Mouse (Mus musculus): ENCODE measurements around the gene 1700025C18Rik. TPM values are rescaled to one million over a fixed set of nuclear protein-coding genes. Genes with fewer than 3 reads are reported as not detected.

Gene 1700025C18Rik
- not detected in 2 replicates for polyA plus RNA-seq (2012; rRNA removed)

DNA sequence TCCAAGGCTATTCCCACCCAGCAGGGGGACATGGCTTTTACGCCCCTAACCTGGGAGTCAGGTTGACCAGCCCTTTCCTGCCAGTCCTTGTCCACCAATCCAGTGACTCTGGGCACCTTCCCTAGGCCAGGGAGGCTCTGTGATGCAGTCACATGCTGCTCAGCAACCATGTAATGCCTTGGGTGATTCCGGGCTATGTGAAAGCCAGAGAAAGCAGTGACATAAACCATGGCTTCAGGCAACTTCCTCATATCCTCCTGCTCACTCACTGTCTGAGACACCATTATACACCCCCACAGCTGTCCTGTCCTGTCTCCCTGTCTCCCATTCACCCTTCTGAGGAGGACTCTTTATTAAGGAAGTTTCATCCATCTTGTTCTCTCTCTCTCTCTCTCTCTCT is at the start of gene 1700025C18Rik:
1700025C18Rik (minus strand) TSS at position 101 of the 400 bp plus-strand sequence.
- no peak for DNase-seq (ENCODE audit: low read depth)

- DNase-seq (ENCODE audit: low read depth): no peak
These were observed 45.5 kb upstream of the 1700025C18Rik start for GRCm38 (mm10) chr2:165136049-165136448.

GRCm38 (mm10) chr2:165133566-165133965 is 43.0 kb upstream of the 1700025C18Rik start:
- no peak for DNase-seq (ENCODE audit: low read depth)

DNA sequence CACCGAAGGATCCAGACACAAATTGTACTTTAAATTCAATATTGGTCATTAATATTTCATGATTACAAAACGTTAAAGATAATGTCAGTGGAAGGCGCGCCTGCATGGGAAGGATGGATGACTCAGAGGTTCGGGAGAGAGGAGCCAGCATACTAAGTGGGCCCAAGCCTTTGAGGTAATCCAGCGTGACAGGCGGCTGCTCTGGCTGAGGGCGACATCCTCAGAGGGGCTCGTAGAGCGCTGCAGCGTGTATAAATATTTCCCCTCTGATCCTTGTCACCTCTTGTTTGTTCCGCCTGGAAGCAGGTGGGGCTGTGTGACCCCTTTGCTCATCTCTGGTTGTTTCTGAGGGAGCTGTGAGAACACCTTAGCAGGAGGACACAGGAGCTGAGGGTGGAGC is 40.9 kb upstream of the 1700025C18Rik start:
- DNase-seq (ENCODE audit: low read depth): no peak

- no peak for DNase-seq (ENCODE audit: low read depth)
These were observed 38.6 kb upstream of the 1700025C18Rik start for GRCm38 (mm10) chr2:165129189-165129588.

DNA sequence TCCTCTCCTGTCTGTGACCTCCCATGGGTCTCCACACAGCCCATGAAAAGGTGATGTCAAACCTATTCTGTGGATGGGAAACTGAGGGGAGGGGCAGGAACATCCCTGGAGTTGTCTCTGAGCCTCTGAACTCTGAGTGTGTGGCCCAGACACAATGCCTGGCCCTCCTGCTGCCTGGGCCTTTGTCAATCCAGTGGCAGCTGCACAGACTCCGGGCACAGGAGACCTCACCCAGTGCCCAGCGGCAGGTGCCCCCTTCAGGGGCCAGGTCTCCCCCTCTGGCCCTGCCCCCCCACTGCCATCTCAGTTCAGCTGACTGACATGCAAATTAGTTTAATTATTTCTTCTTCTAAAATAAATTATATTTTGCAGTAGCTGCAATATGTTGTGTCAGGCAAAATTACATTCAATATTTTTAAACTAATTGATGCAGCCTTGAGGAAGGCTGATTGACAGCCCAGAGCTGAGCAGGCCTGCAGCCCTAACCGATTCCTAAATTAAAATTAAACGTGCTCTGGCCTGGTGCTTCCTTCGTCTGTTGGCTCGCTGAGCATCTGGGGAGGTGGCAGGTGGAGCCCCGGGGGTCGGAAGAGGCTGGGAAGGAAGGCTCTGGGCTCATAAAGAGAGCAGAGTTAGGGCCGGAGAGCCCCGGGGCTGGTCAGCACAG is 36.5 kb upstream of the 1700025C18Rik start:
- no peak for DNase-seq (ENCODE audit: low read depth)

DNA sequence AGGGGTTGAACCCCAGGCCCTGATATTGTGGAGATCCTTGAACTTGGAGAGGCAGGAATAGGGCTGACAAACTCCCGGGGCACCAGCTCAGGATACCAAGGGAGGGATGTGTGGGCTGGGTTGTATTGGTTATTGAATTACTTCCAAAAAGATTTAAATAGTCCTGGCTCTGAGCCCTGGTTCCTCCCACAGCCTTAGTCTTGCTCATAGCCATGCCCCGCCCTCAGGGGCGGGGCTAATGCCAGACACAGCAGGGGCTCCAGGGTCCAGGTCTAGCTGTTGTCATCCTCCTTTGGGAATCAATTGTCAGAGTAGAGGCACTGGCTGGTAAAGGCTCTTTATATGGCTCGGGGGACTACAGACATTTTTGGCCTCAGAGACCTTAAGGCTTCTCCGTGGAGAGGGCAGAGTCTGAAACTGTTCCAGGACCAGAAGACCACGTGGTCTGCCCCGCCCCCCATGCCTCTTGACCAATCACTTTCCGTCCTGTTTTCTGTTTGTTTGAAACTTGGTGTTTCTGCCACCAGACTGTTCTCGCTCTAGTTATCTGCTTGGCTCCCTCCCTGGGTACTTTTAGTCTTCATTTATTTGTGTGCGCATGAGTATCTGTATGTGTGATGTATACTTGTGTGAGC is 30.8 kb upstream of the 1700025C18Rik start:
- DNase-seq (ENCODE audit: low read depth): no peak

DNA sequence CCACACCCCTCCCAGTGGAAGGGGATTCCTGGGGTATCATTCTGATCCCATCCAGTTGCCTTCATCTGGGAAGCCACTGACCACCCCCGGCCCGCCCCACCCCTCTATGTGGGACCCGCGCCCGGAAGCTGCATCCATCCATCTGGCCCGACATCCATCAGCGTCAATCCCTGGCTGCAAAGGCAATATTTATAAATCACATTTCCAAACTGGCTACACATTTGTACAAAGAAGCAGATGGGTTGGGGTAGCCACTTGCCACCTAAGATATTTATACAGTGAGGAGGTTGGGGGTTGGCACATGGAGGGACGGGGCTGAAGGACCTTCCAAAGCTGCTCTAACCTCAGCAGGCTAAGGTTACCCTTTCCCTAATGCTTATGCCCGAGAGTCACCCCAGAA is 30.2 kb upstream of the 1700025C18Rik start:
- DNase-seq (ENCODE audit: low read depth): no peak

DNA sequence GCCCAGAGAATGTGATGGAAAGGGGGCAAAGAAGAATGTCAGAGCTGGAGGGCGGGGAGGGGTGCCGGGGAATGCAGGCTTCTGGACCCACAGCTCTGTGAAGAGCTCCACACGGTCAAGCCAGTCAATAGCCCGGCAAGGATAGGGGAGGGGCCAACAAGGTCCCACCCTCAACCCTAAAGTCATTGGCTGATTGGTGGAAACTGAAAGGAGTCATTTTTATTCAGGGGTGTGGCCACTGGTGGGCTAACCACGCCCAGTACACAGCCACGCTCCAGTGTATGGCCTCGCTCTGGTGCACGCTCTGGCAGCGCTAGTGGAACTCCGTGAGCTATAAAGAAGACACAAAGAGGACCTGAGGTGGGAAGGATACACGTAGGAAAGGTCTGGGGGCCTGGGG is 23.2 kb upstream of the 1700025C18Rik start:
- DNase-seq (ENCODE audit: low read depth): no peak

DNA sequence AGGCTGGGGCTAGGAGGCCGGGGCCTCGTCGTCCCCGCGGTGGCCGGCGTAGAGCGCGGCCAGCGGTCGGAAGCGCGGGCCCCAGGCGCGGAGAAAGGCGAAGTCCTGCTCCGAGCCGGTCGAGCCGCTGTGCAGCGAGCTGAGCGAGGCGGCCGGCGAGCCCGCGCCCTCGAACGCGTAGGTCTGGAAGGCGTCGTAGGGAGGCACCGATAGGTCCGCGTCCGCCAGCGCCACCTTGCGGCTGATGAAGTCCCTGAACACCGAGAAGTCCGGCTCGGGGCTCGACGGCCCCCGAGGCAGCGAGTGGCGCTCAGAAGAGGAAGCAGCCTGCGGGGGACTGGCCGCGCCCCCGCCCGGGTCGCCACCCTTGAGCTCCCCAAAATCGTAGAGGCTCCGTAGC is 21.6 kb upstream of the 1700025C18Rik start:
- no peak for DNase-seq (ENCODE audit: low read depth)

DNA sequence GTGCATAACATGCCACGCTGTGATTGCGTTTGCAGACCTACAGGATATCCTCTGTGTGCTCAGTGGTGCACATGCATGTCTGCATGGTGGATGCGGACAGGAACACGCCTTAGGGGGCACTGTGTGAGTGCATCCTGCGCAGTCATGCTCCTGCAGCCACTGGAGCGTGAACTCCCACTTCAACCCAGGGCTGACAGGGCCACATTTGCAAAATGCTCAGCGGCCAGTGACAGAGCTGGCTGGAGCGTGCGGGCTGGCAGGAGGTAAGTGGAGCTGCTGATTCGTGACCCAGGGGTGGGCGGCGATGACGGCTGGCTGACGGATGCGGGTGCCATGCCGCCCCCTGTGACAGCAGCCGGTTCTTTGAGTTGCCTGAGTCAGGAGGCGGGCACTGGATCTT is 16.0 kb upstream of the 1700025C18Rik start:
- no peak for DNase-seq (ENCODE audit: low read depth)

- DNase-seq (ENCODE audit: low read depth): no peak
These were observed 15.0 kb upstream of the 1700025C18Rik start for GRCm38 (mm10) chr2:165105513-165106079.

GRCm38 (mm10) chr2:165102920-165103319 is 12.4 kb upstream of the 1700025C18Rik start:
- no peak for DNase-seq (ENCODE audit: low read depth)

DNA sequence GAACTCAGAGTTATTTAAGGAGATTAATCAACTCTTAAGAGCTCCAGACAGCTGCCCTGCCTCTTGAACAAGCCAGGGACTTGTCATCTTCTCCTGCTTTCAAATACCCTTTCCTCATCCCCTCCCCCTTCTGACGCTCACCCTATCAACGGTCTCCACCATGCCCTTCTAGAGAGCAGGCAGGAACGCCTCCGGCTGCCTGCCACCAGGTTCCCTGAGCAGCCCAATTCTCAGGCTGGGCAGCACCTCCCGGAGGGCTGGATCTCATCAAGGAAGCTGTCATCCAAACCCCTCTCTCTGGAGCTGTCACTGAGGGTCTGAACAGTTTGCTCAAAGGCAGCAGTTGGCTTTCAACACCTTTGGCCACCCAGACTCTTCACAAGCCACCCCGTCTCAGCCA is 10.2 kb upstream of the 1700025C18Rik start:
- DNase-seq (ENCODE audit: low read depth): no peak

GRCm38 (mm10) chr2:165098861-165099260 is 8.3 kb upstream of the 1700025C18Rik start:
- no peak for DNase-seq (ENCODE audit: low read depth)

DNA sequence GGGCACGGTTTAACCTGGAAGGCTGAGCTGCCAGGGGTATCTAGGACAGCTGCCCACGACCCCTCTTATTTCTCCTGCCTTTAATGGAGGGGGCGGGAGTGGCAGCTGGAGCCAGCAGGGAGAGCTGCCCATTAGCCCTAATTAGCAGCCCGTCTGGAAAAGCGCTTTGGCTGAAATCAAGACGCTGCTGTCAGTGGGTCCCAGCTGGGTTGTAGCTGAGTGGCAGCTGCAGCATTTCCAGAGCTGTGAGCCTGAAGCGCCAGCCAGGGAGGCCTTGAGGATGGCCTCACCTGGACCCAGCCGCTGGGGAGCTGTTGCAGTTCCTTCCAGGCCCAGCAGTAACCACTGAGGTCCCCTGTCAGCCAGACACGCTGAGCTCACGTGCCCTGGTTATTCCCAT is 5.8 kb upstream of the 1700025C18Rik start:
- DNase-seq (ENCODE audit: low read depth): no peak

GRCm38 (mm10) chr2:165092393-165092792 is 1.8 kb upstream of the 1700025C18Rik start:
- no peak for DNase-seq (ENCODE audit: low read depth)

DNA sequence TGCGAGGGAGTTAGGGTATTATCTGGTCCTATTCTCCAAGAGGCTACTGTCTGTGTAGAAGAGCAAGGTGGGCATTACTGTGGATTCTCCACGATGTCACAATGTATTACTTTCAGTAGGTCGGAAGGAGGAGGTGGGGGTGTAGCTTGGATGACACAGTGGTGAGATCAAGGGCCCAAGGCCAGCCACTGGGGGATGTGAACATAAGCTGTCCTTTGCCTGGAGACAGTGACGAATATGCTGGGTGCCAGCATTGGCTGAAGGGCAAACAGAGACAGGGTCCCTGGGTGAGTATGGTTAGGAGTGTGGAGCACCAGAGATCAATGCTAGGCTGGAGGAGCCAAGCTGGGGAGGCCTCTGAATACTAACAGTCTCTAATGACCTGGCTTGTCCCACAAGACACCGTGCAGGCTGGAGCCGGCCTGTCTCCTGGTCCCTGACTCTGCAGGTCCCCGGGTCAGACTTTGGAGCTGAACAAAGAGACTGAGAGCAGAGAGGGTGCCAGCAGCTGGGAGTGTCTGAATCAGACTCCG is 949 bp upstream of the 1700025C18Rik start:
- DNase-seq (ENCODE audit: low read depth): no peak

DNA sequence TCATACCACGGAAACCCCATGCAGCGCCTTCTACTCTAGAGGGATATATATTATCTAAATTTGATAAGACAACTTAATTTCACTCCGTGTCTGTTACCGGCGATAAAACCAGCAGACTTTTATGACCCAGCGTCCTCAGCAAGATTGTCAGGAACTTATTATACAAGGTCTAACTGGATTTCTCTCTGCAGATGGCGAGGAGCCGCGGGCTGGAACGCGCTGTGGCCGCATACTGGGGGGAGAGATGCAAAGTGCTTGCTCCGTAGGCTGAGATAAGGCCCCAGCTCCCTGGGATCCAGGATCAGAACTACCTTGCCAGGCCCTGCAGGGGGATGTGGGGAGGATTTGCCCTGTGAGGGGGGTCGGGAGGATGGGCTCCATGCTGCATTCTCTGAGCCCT is 1.1 kb downstream of the 1700025C18Rik start:
- no peak for DNase-seq (ENCODE audit: low read depth)

DNA sequence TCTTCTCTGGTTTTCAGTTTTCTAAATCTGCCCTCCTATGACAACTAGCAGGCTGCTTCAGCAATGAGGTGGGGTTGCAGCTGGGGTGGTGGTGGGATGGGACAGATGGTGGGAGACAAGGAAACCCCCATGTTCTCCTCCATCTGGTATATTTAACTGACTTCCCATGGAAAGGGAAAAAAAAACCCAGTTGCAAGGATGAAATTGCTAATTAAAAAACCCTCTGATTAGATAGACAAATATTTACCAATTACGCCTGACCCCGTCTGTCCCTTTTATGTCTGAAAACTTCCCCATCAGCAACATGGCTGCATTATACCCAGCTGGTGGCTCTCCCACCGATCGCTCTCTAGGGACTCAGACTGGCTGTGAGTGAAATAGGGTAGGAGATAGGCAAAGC is 3.9 kb downstream of the 1700025C18Rik start:
- DNase-seq (ENCODE audit: low read depth): no peak

DNA sequence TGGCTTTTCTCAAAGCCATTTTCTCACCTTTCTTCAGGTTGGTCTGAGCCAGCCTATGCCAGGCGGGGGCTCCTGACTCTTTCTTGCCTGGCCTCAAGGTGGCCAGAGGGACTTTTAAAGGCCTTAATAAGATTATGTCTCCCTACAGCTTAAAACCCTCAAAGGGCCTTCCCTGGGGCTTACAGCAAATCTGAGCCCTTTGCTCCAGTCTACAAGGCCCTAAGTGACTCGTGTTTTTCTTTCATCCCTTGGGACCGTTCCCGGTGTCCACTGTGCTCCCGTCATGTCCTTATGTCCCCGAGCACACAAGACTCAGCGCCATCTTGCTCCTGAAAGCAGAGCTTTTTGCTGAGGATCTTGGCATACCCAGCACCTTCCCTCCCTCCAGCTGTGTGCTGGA is 9.3 kb downstream of the 1700025C18Rik start:
- no peak for DNase-seq (ENCODE audit: low read depth)

DNA sequence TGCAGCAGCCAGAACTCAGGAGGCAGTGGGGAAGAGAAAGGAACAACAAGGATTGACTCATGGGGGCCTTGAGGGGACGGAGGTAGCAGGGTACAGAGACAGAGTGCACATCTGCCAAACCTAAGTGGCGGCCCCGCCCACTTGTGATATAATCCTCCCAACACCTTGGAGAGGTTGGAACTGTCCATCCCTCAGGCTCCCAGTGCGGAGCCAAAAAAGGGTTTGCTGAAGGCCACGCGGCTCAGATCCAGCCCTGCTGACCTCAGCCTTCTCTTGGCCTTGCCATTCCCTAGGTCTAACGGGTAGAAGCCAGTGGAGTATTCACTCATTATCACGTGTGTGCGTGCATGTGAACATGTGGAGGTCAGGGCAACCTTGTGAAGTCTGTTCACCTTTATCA is 9.9 kb downstream of the 1700025C18Rik start:
- DNase-seq (ENCODE audit: low read depth): no peak

DNA sequence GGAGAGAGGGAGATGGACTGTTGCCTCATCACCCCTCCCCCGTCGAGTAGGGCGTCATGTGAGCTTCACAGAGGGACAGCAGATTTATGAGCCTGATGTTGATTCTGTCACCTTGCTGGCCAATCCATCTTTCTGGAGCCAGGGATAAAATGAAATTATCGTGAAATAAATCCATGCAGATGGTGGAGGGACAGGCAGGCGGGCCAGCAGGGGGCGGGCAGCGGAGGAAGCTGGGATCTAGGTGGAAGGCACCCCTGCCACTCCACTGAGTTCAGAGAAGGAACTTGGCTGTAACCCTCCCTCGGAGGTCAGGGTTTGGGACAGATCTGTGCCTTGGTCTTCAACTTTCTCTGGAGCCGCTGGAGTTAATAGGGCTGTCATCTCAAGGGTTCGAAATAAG is 11.9 kb downstream of the 1700025C18Rik start:
- no peak for DNase-seq (ENCODE audit: low read depth)
